Mouse (Mus musculus): Measurements from ENCODE around the gene Capg.

Gene Capg

DNA sequence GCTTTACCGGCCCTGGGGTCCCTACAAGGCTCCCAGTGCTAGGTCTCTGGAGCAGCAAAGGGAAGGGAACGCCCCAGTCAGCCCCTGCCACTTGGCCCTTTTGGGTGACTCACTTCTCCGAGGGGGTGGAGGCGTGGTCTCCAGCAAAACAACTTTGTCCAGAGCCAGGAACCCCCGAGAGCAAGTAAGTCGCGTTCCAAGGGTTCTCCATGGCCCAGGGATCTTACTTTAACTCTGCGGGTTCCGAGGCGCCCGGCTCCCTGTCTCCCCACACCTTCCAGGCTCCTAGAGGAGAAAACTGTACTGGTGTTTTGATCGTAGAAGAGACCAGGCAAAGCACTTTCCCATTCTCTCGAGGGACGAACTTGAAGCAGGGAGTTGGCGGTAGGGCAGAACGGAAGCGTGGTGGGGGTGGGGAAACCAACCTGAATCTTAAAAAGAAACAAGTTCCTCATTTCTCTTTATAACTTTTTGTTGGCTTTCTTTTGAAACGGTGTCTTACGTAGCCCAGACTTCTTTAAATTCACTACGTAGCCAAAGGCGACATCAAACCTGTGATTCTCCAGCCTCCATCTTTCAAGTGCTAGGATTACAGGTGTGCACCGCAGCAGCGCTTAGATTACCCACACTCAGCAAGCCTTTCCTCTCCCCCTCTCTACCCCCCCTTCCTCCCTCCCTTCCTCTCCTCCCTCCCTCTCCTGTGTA is at the start of gene Capg:
Capg (plus strand) TSS at position 109 of the 705 bp plus-strand sequence.
- no peak for DNase-seq (ENCODE audit: low read depth)

DNA sequence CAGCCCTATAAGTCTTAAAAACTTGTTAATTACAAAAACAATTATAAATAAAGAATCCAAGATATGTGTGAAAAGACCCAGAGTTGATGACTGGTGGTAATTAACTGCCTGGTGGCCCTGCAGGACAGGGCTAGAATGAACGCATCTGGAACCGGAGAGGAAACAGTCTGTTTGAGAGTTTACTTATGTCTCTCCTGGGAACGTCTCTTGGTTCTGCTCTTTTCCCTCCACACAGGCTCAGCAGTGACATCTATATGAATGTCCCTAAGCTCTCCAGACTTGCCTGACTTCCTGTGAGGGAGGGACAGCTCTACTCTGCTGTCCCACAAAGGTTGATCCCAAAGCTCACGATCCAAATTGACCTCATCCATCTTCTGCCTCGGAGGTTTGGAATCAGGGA is 45.2 kb upstream of the Capg start:
- DNase-seq (ENCODE audit: low read depth), result no peak

DNA sequence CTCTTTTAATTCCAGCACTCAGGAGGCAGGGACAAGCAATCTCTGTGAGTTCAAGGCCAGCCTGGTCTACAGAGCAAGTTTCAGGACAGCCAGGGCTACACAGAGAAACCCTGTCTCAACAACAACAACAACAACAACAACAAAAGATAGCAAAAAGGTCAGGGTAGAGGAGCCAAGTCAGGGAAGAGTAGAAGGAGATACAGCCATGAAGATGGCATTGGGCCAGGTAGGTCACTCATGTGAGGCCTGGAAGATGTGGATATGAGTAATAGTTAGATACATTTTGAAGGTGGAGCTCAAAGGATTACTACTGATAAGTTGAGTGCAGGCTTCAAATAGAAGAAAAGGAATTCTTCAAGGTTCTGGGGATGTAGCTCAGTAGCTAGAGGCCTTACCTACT is 40.9 kb upstream of the Capg start:
- no peak for DNase-seq (ENCODE audit: low read depth)

GRCm38 (mm10) chr6:72503939-72504338 is 40.3 kb upstream of the Capg start:
- no peak for DNase-seq (ENCODE audit: low read depth)

- DNase-seq (ENCODE audit: low read depth), result no peak
Measured at GRCm38 (mm10) chr6:72506104-72506503, 38.1 kb upstream of the Capg start.

- no peak for DNase-seq (ENCODE audit: low read depth)
Measured at GRCm38 (mm10) chr6:72508596-72508995, 35.6 kb upstream of the Capg start.

- no peak for DNase-seq (ENCODE audit: low read depth)
Measured at GRCm38 (mm10) chr6:72509872-72510435, 34.2 kb upstream of the Capg start.

DNA sequence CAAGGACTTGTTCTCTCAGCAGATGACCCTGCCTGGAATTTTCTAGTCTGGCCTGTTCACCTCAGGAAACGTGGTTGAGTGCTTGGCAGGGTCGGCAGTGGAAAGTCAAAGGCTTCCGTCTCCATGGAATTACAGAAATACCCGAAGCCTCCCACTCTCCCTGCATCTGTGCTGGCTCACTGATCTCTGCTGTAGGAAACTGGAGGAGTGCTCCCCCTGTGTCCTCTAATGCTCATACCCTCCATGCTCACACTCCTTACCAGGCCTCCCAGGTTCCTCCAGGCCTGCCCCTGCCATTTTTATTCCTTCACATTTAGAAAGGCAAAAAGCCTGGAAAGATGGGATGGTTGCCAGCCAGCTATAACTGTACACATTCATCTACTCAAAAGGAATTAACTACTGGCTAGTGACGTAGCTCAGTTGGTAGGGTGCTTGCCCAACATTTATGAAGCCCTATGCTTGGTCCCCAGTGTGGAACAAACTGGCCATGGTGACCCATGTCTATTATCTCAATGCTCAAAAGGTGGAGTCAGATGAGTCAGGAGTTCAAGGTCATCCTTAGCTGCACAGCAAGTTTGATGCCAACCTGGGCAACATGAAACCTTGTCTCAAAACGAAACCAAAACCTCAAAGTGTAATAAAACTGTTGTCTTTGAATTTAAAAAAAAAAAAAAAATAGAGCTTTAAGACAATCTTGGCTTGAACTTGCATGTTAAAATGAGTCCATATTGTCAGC is 33.3 kb upstream of the Capg start:
- no peak for DNase-seq (ENCODE audit: low read depth)

DNA sequence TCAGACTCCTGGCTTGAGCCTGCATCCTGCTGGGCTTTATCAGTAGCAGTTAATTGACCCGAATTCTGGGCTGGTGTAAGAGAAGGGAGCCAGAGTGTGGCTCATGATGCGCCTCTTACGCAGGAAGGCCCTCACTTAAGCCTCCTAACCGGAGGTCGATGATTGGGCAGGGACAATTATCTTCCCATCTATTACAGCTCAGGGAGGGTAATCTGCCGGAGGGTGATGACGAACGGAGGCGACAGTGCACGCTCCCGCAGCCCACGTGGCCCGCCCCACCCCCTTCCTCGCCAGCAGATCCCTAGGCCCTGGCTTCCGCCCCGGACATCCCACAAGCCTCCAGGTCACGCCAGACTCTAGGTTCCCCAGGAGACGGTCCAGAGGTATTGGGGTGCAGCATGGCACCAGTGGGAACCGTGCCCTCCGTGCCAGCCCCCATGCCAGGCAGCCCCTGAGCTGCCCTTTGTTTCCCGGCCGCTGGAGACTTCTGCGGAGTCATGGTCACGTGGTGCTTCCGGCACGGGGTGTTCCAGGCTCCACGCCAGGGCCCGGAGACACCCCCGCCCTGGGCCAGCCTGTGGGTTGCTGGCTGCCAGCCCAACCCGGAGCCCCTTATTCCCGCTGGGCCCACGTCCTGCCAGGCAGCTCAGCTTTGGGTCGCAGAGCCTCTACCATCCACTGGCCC is 31.7 kb upstream of the Capg start:
- DNase-seq (ENCODE audit: low read depth), result peak; percentile 76

- DNase-seq (ENCODE audit: low read depth), result no peak
Measured at GRCm38 (mm10) chr6:72513071-72513440, 31.1 kb upstream of the Capg start.

GRCm38 (mm10) chr6:72515644-72516043 is 28.5 kb upstream of the Capg start:
- DNase-seq (ENCODE audit: low read depth), result no peak

- DNase-seq (ENCODE audit: low read depth), result no peak
Measured at GRCm38 (mm10) chr6:72518842-72519241, 25.3 kb upstream of the Capg start.

- DNase-seq (ENCODE audit: low read depth), result no peak
Measured at GRCm38 (mm10) chr6:72519303-72519702, 24.9 kb upstream of the Capg start.

- no peak for DNase-seq (ENCODE audit: low read depth)
Measured at GRCm38 (mm10) chr6:72519892-72520663, 24.1 kb upstream of the Capg start.

DNA sequence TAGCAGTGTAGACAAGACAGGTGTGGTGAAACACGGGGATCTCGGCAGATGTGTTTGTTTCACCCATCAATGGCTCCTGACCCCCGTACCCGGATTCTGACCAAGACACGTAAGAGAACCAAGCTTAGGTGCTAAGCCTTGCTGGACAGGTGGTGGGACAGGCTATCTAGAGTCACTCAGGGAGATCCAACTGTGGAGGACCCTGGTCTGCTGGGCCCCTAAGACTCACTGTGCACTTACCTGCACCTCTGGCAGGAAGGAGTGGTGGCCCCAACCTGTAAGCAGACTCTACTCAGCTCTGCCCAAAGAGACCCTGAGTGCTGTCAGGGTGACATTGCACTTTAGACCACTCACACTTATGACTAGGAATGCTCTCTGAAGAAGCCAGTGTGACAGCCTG is 23.3 kb upstream of the Capg start:
- no peak for DNase-seq (ENCODE audit: low read depth)

- no peak for DNase-seq (ENCODE audit: low read depth)
Measured at GRCm38 (mm10) chr6:72521607-72522006, 22.6 kb upstream of the Capg start, which contains the start of gene Sh2d6. Gene Sh2d6, minus strand, starts transcription at chr6:72521707.

DNA sequence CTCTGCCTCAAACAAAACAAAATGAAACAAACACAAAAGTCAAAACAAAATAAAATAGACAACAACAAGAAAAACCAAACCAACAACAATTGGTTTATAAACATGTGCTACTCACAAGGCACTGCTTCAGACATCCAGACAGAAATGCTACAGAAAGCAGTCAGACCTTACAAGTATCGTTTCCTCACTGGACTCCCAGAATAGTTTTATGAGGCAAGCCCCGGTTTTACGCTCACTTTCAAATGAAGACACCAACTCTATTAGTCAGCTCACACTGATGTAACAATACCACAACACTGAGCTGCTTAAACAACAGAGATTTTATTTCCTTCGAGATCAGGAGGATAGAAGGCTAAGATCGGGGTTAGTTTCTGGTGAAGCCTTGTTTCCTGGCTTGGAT is 21.9 kb upstream of the Capg start:
- no peak for DNase-seq (ENCODE audit: low read depth)

DNA sequence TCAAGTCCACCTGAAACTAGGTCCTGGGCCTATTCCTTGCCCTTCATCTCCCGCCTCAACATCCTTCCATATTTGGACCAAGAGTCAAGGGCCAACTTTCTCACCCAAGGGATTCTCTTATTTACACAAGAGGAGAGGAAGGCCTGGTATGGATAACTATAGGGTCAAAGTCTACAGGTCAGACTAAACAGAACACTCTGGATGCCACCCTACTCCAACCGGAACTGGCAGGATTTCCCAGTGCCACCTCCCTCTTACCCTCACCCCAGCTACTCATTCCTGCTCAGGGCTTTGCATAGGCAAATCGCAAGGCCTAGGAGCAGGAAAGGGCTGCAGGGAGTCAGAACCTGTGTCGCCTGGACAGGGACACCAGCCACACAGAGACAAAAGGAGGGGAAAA is 21.0 kb upstream of the Capg start:
- no peak for DNase-seq (ENCODE audit: low read depth)

GRCm38 (mm10) chr6:72524160-72524559 is 20.0 kb upstream of the Capg start:
- DNase-seq (ENCODE audit: low read depth), result no peak

DNA sequence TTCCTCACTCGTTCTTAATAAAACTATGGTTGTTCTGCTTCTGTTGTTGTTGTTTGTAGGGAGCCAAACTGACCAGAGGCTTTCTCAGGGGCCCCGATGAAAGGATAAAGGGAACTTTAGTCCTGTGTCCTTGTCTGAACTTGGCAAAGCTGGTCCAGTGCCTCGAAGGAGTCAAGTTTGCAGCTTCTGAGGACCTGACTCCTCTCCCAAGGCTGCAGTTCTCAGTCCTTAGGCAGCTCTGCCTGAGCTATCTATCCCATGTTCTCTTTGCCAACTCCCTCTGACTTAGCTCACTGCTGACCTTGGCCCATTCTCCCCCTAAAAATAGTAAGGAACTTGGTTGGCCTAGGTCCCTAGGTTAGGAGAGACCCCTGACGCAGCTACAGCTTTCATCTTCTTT is 17.1 kb upstream of the Capg start:
- no peak for DNase-seq (ENCODE audit: low read depth)

- no peak for DNase-seq (ENCODE audit: low read depth)
Measured at GRCm38 (mm10) chr6:72528410-72529151, 15.6 kb upstream of the Capg start.

Measured in c-Kit-positive CD71-positive TER-119-negative erythroid progenitor cells, embryonic 14.5 days (primary cell).